Mouse (Mus musculus): Measurements from ENCODE around the gene Npas3.

DNA sequence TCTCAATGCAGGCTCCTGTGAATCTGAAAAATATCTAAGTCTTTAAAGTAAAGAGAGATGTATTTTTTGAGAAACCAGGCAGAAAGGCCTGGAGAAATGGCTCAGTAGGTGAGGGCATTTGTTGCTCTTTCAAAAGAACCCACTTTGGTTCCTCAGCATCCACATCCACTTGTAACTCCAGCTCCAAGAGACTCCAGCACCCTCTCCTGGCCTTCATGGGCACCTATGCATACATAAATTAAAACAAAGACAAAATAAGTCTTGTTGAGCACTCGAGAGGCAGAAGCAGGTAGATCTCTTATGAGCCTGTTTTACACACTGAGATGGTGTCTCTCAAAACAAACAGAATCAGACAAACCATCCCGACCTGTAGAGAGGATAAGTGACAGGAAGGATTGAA is 19.1 kb upstream of the Npas3 start:
- TF ChIP-seq TAL1 (IDR thresholded peaks at IDR 0.05; ENCODE audit: low read length) (no peak), GATA1 (IDR thresholded peaks at IDR 0.05; ENCODE audit: low read length) (no peak)
